In the genomic region with DNA sequence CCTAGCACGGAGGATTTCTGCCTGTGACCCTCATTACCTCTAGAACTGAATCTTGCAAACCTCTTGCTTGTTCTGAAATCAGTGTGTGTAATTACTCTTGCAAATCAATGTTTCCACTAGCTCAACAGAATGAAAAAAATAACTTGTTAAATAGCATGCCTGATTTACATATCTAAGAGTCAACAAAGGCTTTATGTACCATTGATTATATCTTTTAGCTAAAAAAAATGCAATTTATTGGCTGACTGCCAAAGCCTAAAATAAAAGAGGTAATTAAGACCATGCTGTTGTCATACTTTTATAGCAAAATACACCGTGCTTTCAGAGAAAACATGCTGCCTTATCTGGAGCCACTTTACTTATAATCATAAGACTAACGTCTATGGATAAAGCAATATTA, we compare ENCODE assay signal across 26 mouse cellular contexts.
DNase-seq lines count a peak whose midpoint lies in the region; ATAC-seq and TF ChIP-seq lines count a peak whose summit lies in the region.
"Had no signal": no experiment of that assay in that cellular context is flagged by ENCODE, and none has a peak within 500 bp of the region (broad histone marks: within the 10 kb centered on the region; RNA-seq: fewer than 3 reads in every experiment).

No protein-coding gene starts in this region.

- H3K27me3 ChIP-seq in forebrain, embryonic 13.5 days: no peaks in the 10 kb centered on the region
- no peaks in the 10 kb centered on the region for H3K27me3 ChIP-seq in forebrain, embryonic 11.5 days (ENCODE audit: control insufficient read depth, insufficient read depth, low read length)
- no peaks in the 10 kb centered on the region for H3K27me3 ChIP-seq in forebrain, postnatal 0 days (ENCODE audit: insufficient read depth, low read length)
- no peaks in the 10 kb centered on the region for H3K27me3 ChIP-seq in forebrain, embryonic 10.5 days (ENCODE audit: poor library complexity, severe bottlenecking)
- no peaks in the 10 kb centered on the region for H3K27me3 ChIP-seq in midbrain, embryonic 14.5 days (ENCODE audit: control insufficient read depth, insufficient read depth, low read length)
- H3K27me3 ChIP-seq in midbrain, postnatal 0 days (ENCODE audit: insufficient read depth, low read length): no peaks in the 10 kb centered on the region
- H3K27me3 ChIP-seq: CH12.LX; embryonic facial prominence, embryonic 13.5 days; embryonic facial prominence, embryonic 15.5 days; forebrain, embryonic 15.5 days; Patski had no signal

- 0 out of 2 replicates have a peak, but pooled peaks have one; percentile 48 for ATAC-seq in forebrain, embryonic 13.5 days
- ATAC-seq in forebrain, embryonic 11.5 days (replicated peaks; ENCODE audit: low FRiP score): no peak
- ATAC-seq in forebrain, postnatal 0 days: no peak
- ATAC-seq in midbrain, embryonic 14.5 days (ENCODE audit: low FRiP score, low TSS enrichment): no peak
- no peak for ATAC-seq in midbrain, postnatal 0 days (ENCODE audit: low FRiP score)
- ATAC-seq: activated CD4-positive, CD25-positive, alpha-beta regulatory T cell, adult 4 months; CD4-positive, CD25-positive, alpha-beta regulatory T cell, adult 4 months; forebrain, embryonic 15.5 days; Patski had no signal

- no peak for TF ChIP-seq CTCF in forebrain, postnatal 0 days (IDR thresholded peaks at IDR 0.05; ENCODE audit: low read depth)
- TF ChIP-seq CTCF in midbrain, postnatal 0 days (IDR thresholded peaks at IDR 0.05): no peak

- no peak overlapping the region for H3K27ac ChIP-seq in forebrain, embryonic 13.5 days
- no peak overlapping the region for H3K27ac ChIP-seq in forebrain, embryonic 11.5 days (ENCODE audit: low read depth, low read length)
- no peak overlapping the region for H3K27ac ChIP-seq in forebrain, postnatal 0 days (ENCODE audit: low read depth, low read length)
- H3K27ac ChIP-seq in forebrain, embryonic 10.5 days: no peak overlapping the region
- H3K27ac ChIP-seq in midbrain, embryonic 14.5 days (replicated peaks; ENCODE audit: low read depth, low read length): no peak overlapping the region
- no peak overlapping the region for H3K27ac ChIP-seq in midbrain, postnatal 0 days (ENCODE audit: low read depth, low read length)
- H3K27ac ChIP-seq: embryonic facial prominence, embryonic 13.5 days; embryonic facial prominence, embryonic 15.5 days; forebrain, embryonic 15.5 days had no signal

- no peak overlapping the region for H3K4me3 ChIP-seq in forebrain, embryonic 13.5 days
- no peak overlapping the region for H3K4me3 ChIP-seq in forebrain, embryonic 11.5 days (ENCODE audit: low read depth, low read length)
- H3K4me3 ChIP-seq in forebrain, postnatal 0 days (ENCODE audit: low read depth, low read length): no peak overlapping the region
- no peak overlapping the region for H3K4me3 ChIP-seq in forebrain, embryonic 10.5 days
- no peak overlapping the region for H3K4me3 ChIP-seq in midbrain, embryonic 14.5 days (replicated peaks; ENCODE audit: low read depth, low read length)
- no peak overlapping the region for H3K4me3 ChIP-seq in midbrain, postnatal 0 days (ENCODE audit: low read depth, low read length)
- H3K4me3 ChIP-seq: embryonic facial prominence, embryonic 13.5 days; embryonic facial prominence, embryonic 15.5 days; erythroblast, embryonic 14.5 days; forebrain, embryonic 15.5 days had no signal

- H3K9ac ChIP-seq in forebrain, embryonic 13.5 days: no peak overlapping the region
- H3K9ac ChIP-seq in forebrain, embryonic 11.5 days (ENCODE audit: low read length): no peak overlapping the region
- H3K9ac ChIP-seq in forebrain, postnatal 0 days: no peak overlapping the region
- H3K9ac ChIP-seq in midbrain, embryonic 14.5 days (replicated peaks; ENCODE audit: low read length): no peak overlapping the region
- H3K9ac ChIP-seq in midbrain, postnatal 0 days (replicated peaks; ENCODE audit: low read length, poor library complexity, severe bottlenecking): no peak overlapping the region
- H3K9ac ChIP-seq: embryonic facial prominence, embryonic 13.5 days; embryonic facial prominence, embryonic 15.5 days; forebrain, embryonic 15.5 days had no signal

- H3K9me3 ChIP-seq in forebrain, embryonic 13.5 days (replicated peaks): no peaks in the 10 kb centered on the region
- H3K9me3 ChIP-seq in forebrain, embryonic 11.5 days (ENCODE audit: control insufficient read depth, low read length): no peaks in the 10 kb centered on the region
- H3K9me3 ChIP-seq in forebrain, postnatal 0 days (ENCODE audit: low read length): no peaks in the 10 kb centered on the region
- H3K9me3 ChIP-seq in forebrain, embryonic 10.5 days: no peaks in the 10 kb centered on the region
- H3K9me3 ChIP-seq in midbrain, embryonic 14.5 days (ENCODE audit: control insufficient read depth, low read length): no peaks in the 10 kb centered on the region
- H3K9me3 ChIP-seq in midbrain, postnatal 0 days (ENCODE audit: low read length): no peaks in the 10 kb centered on the region
- H3K9me3 ChIP-seq: embryonic facial prominence, embryonic 13.5 days; embryonic facial prominence, embryonic 15.5 days; forebrain, embryonic 15.5 days had no signal

- 29% methylated on average over 3 of the region's 3 CpGs for WGBS in forebrain, embryonic 13.5 days
- 65% methylated on average over 3 of the region's 3 CpGs for WGBS in forebrain, embryonic 11.5 days
- 17% methylated on average over 3 of the region's 3 CpGs for WGBS in forebrain, postnatal 0 days
- 76% methylated on average over 3 of the region's 3 CpGs for WGBS in forebrain, embryonic 10.5 days
- 54% methylated on average over 3 of the region's 3 CpGs for WGBS in midbrain, embryonic 14.5 days
- 38% methylated on average over 3 of the region's 3 CpGs for WGBS in midbrain, postnatal 0 days

- H3K36me3 ChIP-seq in forebrain, embryonic 13.5 days (ENCODE audit: poor library complexity, severe bottlenecking): no peaks in the 10 kb centered on the region
- H3K36me3 ChIP-seq in forebrain, embryonic 11.5 days (ENCODE audit: control insufficient read depth, insufficient read depth, low read length): no peaks in the 10 kb centered on the region
- no peaks in the 10 kb centered on the region for H3K36me3 ChIP-seq in forebrain, postnatal 0 days (ENCODE audit: insufficient read depth)
- no peaks in the 10 kb centered on the region for H3K36me3 ChIP-seq in forebrain, embryonic 10.5 days (replicated peaks)
- H3K36me3 ChIP-seq in midbrain, embryonic 14.5 days (ENCODE audit: control insufficient read depth, insufficient read depth, low read length): no peaks in the 10 kb centered on the region
- H3K36me3 ChIP-seq in midbrain, postnatal 0 days (ENCODE audit: insufficient read depth, low read length): no peaks in the 10 kb centered on the region
- H3K36me3 ChIP-seq: embryonic facial prominence, embryonic 13.5 days; embryonic facial prominence, embryonic 15.5 days; forebrain, embryonic 15.5 days; G1E had no signal

- no peak overlapping the region for H3K4me2 ChIP-seq in forebrain, embryonic 13.5 days
- no peak overlapping the region for H3K4me2 ChIP-seq in forebrain, embryonic 11.5 days (ENCODE audit: low read depth, low read length, severe bottlenecking)
- H3K4me2 ChIP-seq in forebrain, postnatal 0 days (ENCODE audit: low read depth): no peak overlapping the region
- no peak overlapping the region for H3K4me2 ChIP-seq in midbrain, embryonic 14.5 days (ENCODE audit: low read length)
- no peak overlapping the region for H3K4me2 ChIP-seq in midbrain, postnatal 0 days (ENCODE audit: low read depth, low read length, poor library complexity, severe bottlenecking)
- H3K4me2 ChIP-seq: embryonic facial prominence, embryonic 13.5 days; embryonic facial prominence, embryonic 15.5 days; forebrain, embryonic 15.5 days had no signal

- no peaks in the 10 kb centered on the region for H3K4me1 ChIP-seq in forebrain, embryonic 13.5 days
- H3K4me1 ChIP-seq in forebrain, embryonic 11.5 days (replicated peaks; ENCODE audit: control insufficient read depth, insufficient read depth, low read length): no peaks in the 10 kb centered on the region
- no peaks in the 10 kb centered on the region for H3K4me1 ChIP-seq in forebrain, postnatal 0 days (ENCODE audit: insufficient read depth)
- no peaks in the 10 kb centered on the region for H3K4me1 ChIP-seq in forebrain, embryonic 10.5 days
- no peaks in the 10 kb centered on the region for H3K4me1 ChIP-seq in midbrain, embryonic 14.5 days (ENCODE audit: control insufficient read depth, insufficient read depth, low read length)
- H3K4me1 ChIP-seq in midbrain, postnatal 0 days (ENCODE audit: insufficient read depth, low read length): no peaks in the 10 kb centered on the region
- H3K4me1 ChIP-seq: embryonic facial prominence, embryonic 13.5 days; embryonic facial prominence, embryonic 15.5 days; forebrain, embryonic 15.5 days had no signal

- DNase-seq in forebrain, embryonic 11.5 days (ENCODE audit: low spot score): no peak
- DNase-seq in forebrain, postnatal 0 days: peak; percentile 5
- no peak for DNase-seq in forebrain, embryonic 10.5 days (ENCODE audit: extremely low spot score, low spot score)
- DNase-seq in midbrain, embryonic 14.5 days: peak; percentile 39
- DNase-seq in midbrain, postnatal 0 days (ENCODE audit: low spot score): no peak
- DNase-seq: adrenal gland, adult 8-10 months; adrenal gland, postnatal 14 days; adrenal gland, postnatal 36 days; B cell, adult 2 months; cerebellum, adult 11 months; cerebellum, adult 18-20 months; cerebellum, adult 8-10 months; cerebellum, adult 9-11 months; cerebellum, postnatal 14 days; cerebellum, postnatal 36 days; embryo, embryonic 11 days had no signal

Comparison
In these comparisons a context has a peak if more than half of its experiments do, and no peak if none do; other contexts are left out.
1. DNase-seq: peak in forebrain, postnatal 0 days (single experiment) and midbrain, embryonic 14.5 days (single experiment); none in forebrain, embryonic 11.5 days (single experiment), forebrain, embryonic 10.5 days (single experiment) and midbrain, postnatal 0 days (single experiment).